Mouse (Mus musculus): ENCODE measurements around the gene Atp8a1. TPM values are rescaled to one million over a fixed set of nuclear protein-coding genes. Genes with fewer than 3 reads are reported as not detected.

Atp8a1 gene
- polyA plus RNA-seq, 1 experiment from 2014 or later = 17.9 TPM

GRCm38 (mm10) chr5:67650021-67650420 is 197.2 kb downstream of the Atp8a1 start:
- no peaks in the 10 kb centered on the region for H3K9me3 ChIP-seq (ENCODE audit: control insufficient read depth, low read length)
- H3K4me2 ChIP-seq (ENCODE audit: low read length) = no peak overlapping the region
- DNase-seq (ENCODE audit: low spot score) (no peak), ATAC-seq (replicated peaks; ENCODE audit: low FRiP score, low TSS enrichment, low read depth) (no peak)
- H3K27ac ChIP-seq (ENCODE audit: low read depth) = no peak overlapping the region
- WGBS = 91% methylated on average over 5 of the region's 5 CpGs
- no peaks in the 10 kb centered on the region; the same call in 1 of the 2 replicates for H3K36me3 ChIP-seq (ENCODE audit: control insufficient read depth, insufficient read depth, low read length)
- no peak overlapping the region for H3K4me3 ChIP-seq (ENCODE audit: low read depth, low read length)
- peaks cover 6% of the 10 kb centered on the region; the same call in 1 of the 2 replicates for H3K4me1 ChIP-seq (replicated peaks; ENCODE audit: control insufficient read depth, insufficient read depth, low read length)
- H3K27me3 ChIP-seq (replicated peaks; ENCODE audit: control insufficient read depth, insufficient read depth, low read length) = no peaks in the 10 kb centered on the region
- H3K9ac ChIP-seq (ENCODE audit: low read length) = no peak overlapping the region

GRCm38 (mm10) chr5:67649156-67649555 is 198.1 kb downstream of the Atp8a1 start:
- 86% methylated on average over 4 of the region's 4 CpGs for WGBS
- ATAC-seq (replicated peaks; ENCODE audit: low FRiP score, low TSS enrichment, low read depth) (no peak), DNase-seq (ENCODE audit: low spot score) (no peak)
- peaks cover 6% of the 10 kb centered on the region; the same call in 1 of the 2 replicates for H3K4me1 ChIP-seq (replicated peaks; ENCODE audit: control insufficient read depth, insufficient read depth, low read length)
- H3K27ac ChIP-seq (ENCODE audit: low read depth) = no peak overlapping the region
- no peak overlapping the region for H3K9ac ChIP-seq (ENCODE audit: low read length)
- H3K36me3 ChIP-seq (ENCODE audit: control insufficient read depth, insufficient read depth, low read length) = no peaks in the 10 kb centered on the region; the same call in 1 of the 2 replicates
- no peaks in the 10 kb centered on the region for H3K9me3 ChIP-seq (ENCODE audit: control insufficient read depth, low read length)
- no peaks in the 10 kb centered on the region for H3K27me3 ChIP-seq (replicated peaks; ENCODE audit: control insufficient read depth, insufficient read depth, low read length)
- H3K4me2 ChIP-seq (ENCODE audit: low read length) = no peak overlapping the region
- no peak overlapping the region for H3K4me3 ChIP-seq (ENCODE audit: low read depth, low read length)

- no peaks in the 10 kb centered on the region; the same call in 1 of the 2 replicates for H3K36me3 ChIP-seq (ENCODE audit: control insufficient read depth, insufficient read depth, low read length)
- H3K27me3 ChIP-seq (replicated peaks; ENCODE audit: control insufficient read depth, insufficient read depth, low read length) = no peaks in the 10 kb centered on the region
- H3K9me3 ChIP-seq (ENCODE audit: control insufficient read depth, low read length) = no peaks in the 10 kb centered on the region
- ATAC-seq (replicated peaks; ENCODE audit: low FRiP score, low TSS enrichment, low read depth) (no peak), DNase-seq (ENCODE audit: low spot score) (no peak)
- H3K9ac ChIP-seq (ENCODE audit: low read length) = no peak overlapping the region
- no peak overlapping the region for H3K4me3 ChIP-seq (ENCODE audit: low read depth, low read length)
- no peak overlapping the region for H3K27ac ChIP-seq (ENCODE audit: low read depth)
- H3K4me2 ChIP-seq (ENCODE audit: low read length) = no peak overlapping the region
- H3K4me1 ChIP-seq (replicated peaks; ENCODE audit: control insufficient read depth, insufficient read depth, low read length) = peaks cover 6% of the 10 kb centered on the region; the same call in 1 of the 2 replicates
- WGBS = 81% methylated on average over 21 of the region's 21 CpGs
Measured at GRCm38 (mm10) chr5:67647568-67647967, 199.7 kb downstream of the Atp8a1 start.

- 71% methylated on average over 20 of the region's 20 CpGs for WGBS
- Histone ChIP-seq H3K9me3 (ENCODE audit: control insufficient read depth, low read length) (no peaks in the 10 kb centered on the region), H3K27ac (ENCODE audit: low read depth) (no peak overlapping the region), H3K36me3 (ENCODE audit: control insufficient read depth, insufficient read depth, low read length) (no peaks in the 10 kb centered on the region; the same call in 1 of the 2 replicates), H3K4me1 (replicated peaks; ENCODE audit: control insufficient read depth, insufficient read depth, low read length) (peaks cover 6% of the 10 kb centered on the region; the same call in 1 of the 2 replicates), H3K4me2 (ENCODE audit: low read length) (no peak overlapping the region), H3K27me3 (replicated peaks; ENCODE audit: control insufficient read depth, insufficient read depth, low read length) (no peaks in the 10 kb centered on the region), H3K4me3 (ENCODE audit: low read depth, low read length) (no peak overlapping the region), H3K9ac (ENCODE audit: low read length) (no peak overlapping the region)
- DNase-seq (ENCODE audit: low spot score) = no peak
- ATAC-seq (replicated peaks; ENCODE audit: low FRiP score, low TSS enrichment, low read depth) = no peak
Measured at GRCm38 (mm10) chr5:67646756-67647529, 200.3 kb downstream of the Atp8a1 start.

GRCm38 (mm10) chr5:67643537-67644255 is 203.5 kb downstream of the Atp8a1 start:
- no peak overlapping the region for H3K27ac ChIP-seq (ENCODE audit: low read depth)
- H3K36me3 ChIP-seq (ENCODE audit: control insufficient read depth, insufficient read depth, low read length) = no peaks in the 10 kb centered on the region; the same call in 1 of the 2 replicates
- H3K9me3 ChIP-seq (ENCODE audit: control insufficient read depth, low read length) = no peaks in the 10 kb centered on the region
- H3K27me3 ChIP-seq (replicated peaks; ENCODE audit: control insufficient read depth, insufficient read depth, low read length) = no peaks in the 10 kb centered on the region
- no peak for ATAC-seq (replicated peaks; ENCODE audit: low FRiP score, low TSS enrichment, low read depth)
- no peak overlapping the region for H3K9ac ChIP-seq (ENCODE audit: low read length)
- H3K4me3 ChIP-seq (ENCODE audit: low read depth, low read length) = no peak overlapping the region
- no peak overlapping the region for H3K4me2 ChIP-seq (ENCODE audit: low read length)
- 93% methylated on average over 5 of the region's 5 CpGs for WGBS
- peak; percentile 32 for DNase-seq (ENCODE audit: low spot score)
- peaks cover 6% of the 10 kb centered on the region; the same call in 1 of the 2 replicates for H3K4me1 ChIP-seq (replicated peaks; ENCODE audit: control insufficient read depth, insufficient read depth, low read length)

GRCm38 (mm10) chr5:67641406-67642120 is 205.7 kb downstream of the Atp8a1 start:
- ATAC-seq (replicated peaks; ENCODE audit: low FRiP score, low TSS enrichment, low read depth) (no peak), DNase-seq (ENCODE audit: low spot score) (peak; percentile 46)
- Histone ChIP-seq H3K36me3 (ENCODE audit: control insufficient read depth, insufficient read depth, low read length) (no peaks in the 10 kb centered on the region), H3K4me1 (replicated peaks; ENCODE audit: control insufficient read depth, insufficient read depth, low read length) (peaks cover 6% of the 10 kb centered on the region; the same call in 1 of the 2 replicates), H3K4me2 (ENCODE audit: low read length) (no peak overlapping the region), H3K4me3 (ENCODE audit: low read depth, low read length) (no peak overlapping the region), H3K27me3 (replicated peaks; ENCODE audit: control insufficient read depth, insufficient read depth, low read length) (no peaks in the 10 kb centered on the region), H3K9me3 (ENCODE audit: control insufficient read depth, low read length) (no peaks in the 10 kb centered on the region), H3K27ac (ENCODE audit: low read depth) (no peak overlapping the region), H3K9ac (ENCODE audit: low read length) (no peak overlapping the region)
- 37% methylated on average over 8 of the region's 8 CpGs for WGBS

- no peak overlapping the region for H3K4me3 ChIP-seq (ENCODE audit: low read depth, low read length)
- no peak overlapping the region for H3K27ac ChIP-seq (ENCODE audit: low read depth)
- DNase-seq (ENCODE audit: low spot score) = peak; percentile 41
- H3K9ac ChIP-seq (ENCODE audit: low read length) = no peak overlapping the region
- WGBS = 62% methylated on average over 8 of the region's 8 CpGs
- ATAC-seq (replicated peaks; ENCODE audit: low FRiP score, low TSS enrichment, low read depth) = no peak
- no peaks in the 10 kb centered on the region for H3K36me3 ChIP-seq (ENCODE audit: control insufficient read depth, insufficient read depth, low read length)
- H3K4me2 ChIP-seq (ENCODE audit: low read length) = no peak overlapping the region
- H3K9me3 ChIP-seq (ENCODE audit: control insufficient read depth, low read length) = no peaks in the 10 kb centered on the region
- peaks cover 2% of the 10 kb centered on the region; the same call in 1 of the 2 replicates for H3K4me1 ChIP-seq (replicated peaks; ENCODE audit: control insufficient read depth, insufficient read depth, low read length)
- H3K27me3 ChIP-seq (replicated peaks; ENCODE audit: control insufficient read depth, insufficient read depth, low read length) = no peaks in the 10 kb centered on the region
Measured at GRCm38 (mm10) chr5:67640596-67641312, 206.5 kb downstream of the Atp8a1 start.

GRCm38 (mm10) chr5:67634339-67634738 is 212.9 kb downstream of the Atp8a1 start:
- WGBS = 52% methylated on average over 3 of the region's 3 CpGs
- Histone ChIP-seq H3K27me3 (replicated peaks; ENCODE audit: control insufficient read depth, insufficient read depth, low read length) (no peaks in the 10 kb centered on the region), H3K4me1 (replicated peaks; ENCODE audit: control insufficient read depth, insufficient read depth, low read length) (peaks cover 3% of the 10 kb centered on the region; the same call in 1 of the 2 replicates), H3K4me3 (ENCODE audit: low read depth, low read length) (no peak overlapping the region), H3K4me2 (ENCODE audit: low read length) (no peak overlapping the region), H3K9me3 (ENCODE audit: control insufficient read depth, low read length) (no peaks in the 10 kb centered on the region), H3K9ac (ENCODE audit: low read length) (no peak overlapping the region), H3K36me3 (ENCODE audit: control insufficient read depth, insufficient read depth, low read length) (no peaks in the 10 kb centered on the region), H3K27ac (ENCODE audit: low read depth) (no peak overlapping the region)
- ATAC-seq (replicated peaks; ENCODE audit: low FRiP score, low TSS enrichment, low read depth) (no peak), DNase-seq (ENCODE audit: low spot score) (peak; percentile 50)

Data from intestine, embryonic 14.5 days (tissue).